Mouse (Mus musculus): Measurements from ENCODE around the gene Ppp1r3g.

The Ppp1r3g gene

DNA sequence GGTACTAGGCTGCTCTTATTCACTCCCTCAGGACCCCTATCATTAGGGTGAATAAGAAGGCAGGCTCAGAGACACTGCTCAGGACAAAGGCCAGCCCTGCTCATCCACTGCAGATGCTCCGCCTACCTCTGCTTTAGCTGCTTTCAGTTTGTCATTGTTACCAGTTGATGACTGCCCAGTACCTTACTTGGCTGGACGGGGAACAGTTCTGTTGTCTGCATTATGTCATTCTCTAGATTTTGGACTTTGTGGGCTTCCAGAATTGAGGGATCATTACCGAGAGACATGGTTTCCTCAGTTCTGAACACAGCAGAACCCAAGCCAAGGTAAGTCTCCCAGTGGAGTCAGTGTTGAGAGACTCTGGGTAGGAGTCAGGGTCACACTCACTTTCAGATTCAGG is 36.6 kb downstream of the Ppp1r3g start:
- no peak for DNase-seq (ENCODE audit: low spot score in 2 of 2)

- no peak for DNase-seq (ENCODE audit: low spot score in 2 of 2)
These were observed 37.2 kb downstream of the Ppp1r3g start for GRCm38 (mm10) chr13:35995696-35996426.

GRCm38 (mm10) chr13:35997606-35998005 is 39.0 kb downstream of the Ppp1r3g start:
- DNase-seq (ENCODE audit: low spot score in 2 of 2), result no peak

DNA sequence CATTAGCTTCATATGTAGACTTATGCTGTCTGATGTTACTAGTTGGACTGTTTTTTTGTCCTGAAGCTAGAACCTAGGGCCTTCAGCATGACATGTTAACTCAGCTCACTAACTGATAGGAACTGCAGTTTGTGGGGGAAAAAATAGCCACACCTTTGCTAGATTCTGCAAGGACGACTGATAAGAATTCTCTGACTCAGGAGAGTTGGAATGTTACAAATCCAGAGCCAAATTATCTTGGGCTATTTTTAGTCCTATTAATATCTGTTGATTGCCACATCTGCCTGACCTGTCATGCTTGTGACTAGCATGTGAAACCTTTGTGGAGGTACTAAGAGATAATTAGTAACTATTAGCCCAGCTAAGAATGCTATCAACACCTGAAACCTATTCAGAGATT is 42.2 kb downstream of the Ppp1r3g start:
- no peak for DNase-seq (ENCODE audit: low spot score in 2 of 2)

DNA sequence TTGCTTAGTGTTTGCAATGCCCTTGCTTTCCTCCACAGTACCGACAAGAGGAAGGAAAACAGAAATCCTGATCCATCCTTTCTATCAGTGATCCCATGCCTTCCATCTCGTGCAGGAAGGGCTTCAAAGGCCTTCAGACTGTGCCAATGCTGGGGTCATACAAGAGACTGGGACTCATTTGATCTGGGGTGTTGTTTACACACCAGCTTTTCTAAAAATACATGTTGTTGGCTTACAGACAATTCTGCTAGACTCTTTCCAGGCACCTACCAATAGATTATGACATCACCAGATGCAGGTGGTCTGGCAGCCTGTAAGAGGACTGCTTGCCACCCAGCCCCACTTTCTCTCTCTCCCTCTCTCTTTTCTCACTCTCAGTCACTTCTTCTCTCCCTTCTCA is 51.3 kb downstream of the Ppp1r3g start:
- DNase-seq (ENCODE audit: low spot score in 2 of 2), result no peak

DNA sequence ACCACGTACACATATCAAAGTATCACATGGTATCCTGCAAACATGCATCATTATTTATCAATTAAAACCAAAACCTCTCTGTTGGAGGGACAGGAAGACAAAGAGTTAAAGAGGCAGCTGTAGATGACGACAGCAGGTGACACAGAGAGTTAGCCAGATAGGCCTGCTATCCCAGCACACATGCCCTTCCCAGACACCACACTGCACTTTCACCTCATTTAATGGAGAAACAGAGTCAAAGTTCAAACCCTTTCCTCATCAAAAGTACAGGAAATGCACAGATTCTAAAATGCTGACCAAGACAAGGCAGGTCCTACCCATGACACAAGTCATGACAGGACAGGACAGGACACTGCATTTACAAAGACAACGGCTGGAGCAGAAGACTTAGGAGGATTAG is 57.0 kb downstream of the Ppp1r3g start:
- DNase-seq (ENCODE audit: low spot score in 2 of 2), result no peak

GRCm38 (mm10) chr13:36018017-36018416 is 59.4 kb downstream of the Ppp1r3g start:
- no peak for DNase-seq (ENCODE audit: low spot score in 2 of 2)

GRCm38 (mm10) chr13:36019309-36020274 is 61.0 kb downstream of the Ppp1r3g start:
- peak; percentile 9 to 77 for DNase-seq (ENCODE audit: low spot score in 2 of 2)
